Mouse (Mus musculus): Measurements from ENCODE around the gene Kdf1.
"Not testable (repeated sequence)": the region's sequence is repeated elsewhere in the genome, so short reads cannot be mapped to it uniquely, and the experiment has no call there.

The Kdf1 gene

GRCm38 (mm10) chr4:133496738-133497445, 21.9 kb upstream of the Kdf1 start:
- DNase-seq (ENCODE audit: low read depth, low spot score) = no peak

- DNase-seq (ENCODE audit: low read depth, low spot score) = no peak
These were observed 21.2 kb upstream of the Kdf1 start for GRCm38 (mm10) chr4:133497461-133498159.

- peak; percentile 63 for DNase-seq (ENCODE audit: low read depth, low spot score)
These were observed 20.5 kb upstream of the Kdf1 start, which contains the start of gene Trnp1 for GRCm38 (mm10) chr4:133498160-133498724. Gene Trnp1 (minus strand): TSS chr4:133498550.

- no peak for DNase-seq (ENCODE audit: low read depth, low spot score)
These were observed 17.2 kb upstream of the Kdf1 start for GRCm38 (mm10) chr4:133501514-133501913.

GRCm38 (mm10) chr4:133504300-133504699, 14.5 kb upstream of the Kdf1 start:
- DNase-seq (ENCODE audit: low read depth, low spot score) = no peak

- DNase-seq (ENCODE audit: low read depth, low spot score) = no peak
These were observed 13.8 kb upstream of the Kdf1 start for GRCm38 (mm10) chr4:133504755-133505485.

- DNase-seq (ENCODE audit: low read depth, low spot score) = no peak
These were observed 12.2 kb upstream of the Kdf1 start for GRCm38 (mm10) chr4:133506573-133506972.

GRCm38 (mm10) chr4:133508990-133509389, 9.8 kb upstream of the Kdf1 start:
- no peak for DNase-seq (ENCODE audit: low read depth, low spot score)

GRCm38 (mm10) chr4:133511050-133511449, 7.7 kb upstream of the Kdf1 start:
- no peak for DNase-seq (ENCODE audit: low read depth, low spot score)

GRCm38 (mm10) chr4:133512511-133512910, 6.3 kb upstream of the Kdf1 start:
- DNase-seq (ENCODE audit: low read depth, low spot score) = not testable (repeated sequence)

- peak; percentile 52 for DNase-seq (ENCODE audit: low read depth, low spot score)
These were observed 5.8 kb upstream of the Kdf1 start for GRCm38 (mm10) chr4:133512972-133513371.

- DNase-seq (ENCODE audit: low read depth, low spot score) = no peak
These were observed 554 bp downstream of the Kdf1 start for GRCm38 (mm10) chr4:133519369-133519665.

- no peak for DNase-seq (ENCODE audit: low read depth, low spot score)
These were observed 2.7 kb downstream of the Kdf1 start for GRCm38 (mm10) chr4:133521502-133521901.

- no peak for DNase-seq (ENCODE audit: low read depth, low spot score)
These were observed 9.0 kb downstream of the Kdf1 start for GRCm38 (mm10) chr4:133527788-133528187.

- DNase-seq (ENCODE audit: low read depth, low spot score) = no peak
These were observed 14.0 kb downstream of the Kdf1 start for GRCm38 (mm10) chr4:133532777-133533176.

GRCm38 (mm10) chr4:133536081-133536480, 17.3 kb downstream of the Kdf1 start:
- DNase-seq (ENCODE audit: low read depth, low spot score) = no peak

- DNase-seq (ENCODE audit: low read depth, low spot score) = no peak
These were observed 17.9 kb downstream of the Kdf1 start for GRCm38 (mm10) chr4:133536652-133537051.

- peak; percentile 93 for DNase-seq (ENCODE audit: low read depth, low spot score)
These were observed 26.8 kb downstream of the Kdf1 start, which contains the start of gene Nudc for GRCm38 (mm10) chr4:133545272-133546231. Gene Nudc (minus strand): TSS chr4:133545996.

GRCm38 (mm10) chr4:133552029-133552428, 33.3 kb downstream of the Kdf1 start:
- no peak for DNase-seq (ENCODE audit: low read depth, low spot score)

GRCm38 (mm10) chr4:133552768-133553447, 34.1 kb downstream of the Kdf1 start, which contains the start of gene Nr0b2:
Gene Nr0b2 (plus strand): TSS chr4:133553376.
- no peak for DNase-seq (ENCODE audit: low read depth, low spot score)
